Mouse (Mus musculus) myocyte (in vitro differentiated cells): Measurements from ENCODE around the gene Cript. TPM values are rescaled to one million over a fixed set of nuclear protein-coding genes. Genes with fewer than 3 reads are reported as not detected.

Experiments used
- H3K27me3 ChIP-seq: one replicate; pipeline ENCODE4 v1.6.1; 2011; ENCODE audit not compliant: control insufficient read depth, insufficient read depth, insufficient read length
- H3K36me3 ChIP-seq: one replicate; pipeline ENCODE4 v1.6.1; 2011; ENCODE audit not compliant: control insufficient read depth, insufficient read depth
- H3K4me2 ChIP-seq: one replicate; pipeline ENCODE4 v1.6.1; 2011; ENCODE audit warnings: low read depth, control low read depth
- H3K4me3 ChIP-seq: one replicate; pipeline ENCODE4 v1.5.1; 2011; ENCODE audit warnings: mild to moderate bottlenecking, control low read depth, moderate library complexity
- H3K79me2 ChIP-seq: one replicate; pipeline ENCODE4 v1.6.1; 2011; ENCODE audit not compliant: control insufficient read depth, insufficient read depth
- H3ac ChIP-seq: one replicate; pipeline ENCODE4 v1.6.1; 2011; ENCODE audit not compliant: control insufficient read depth, insufficient read length
- CEBPB ChIP-seq: IDR thresholded peaks from 2 replicates; pipeline ENCODE4 v1.6.1; 2011; ENCODE audit warnings: mild to moderate bottlenecking, moderate library complexity; ENCODE audit not compliant: poor library complexity, insufficient read depth, severe bottlenecking
- E2F4 ChIP-seq: IDR thresholded peaks from one replicate; pipeline ENCODE4 v1.6.1; 2011; ENCODE audit warnings: mild to moderate bottlenecking, control low read depth, moderate library complexity; ENCODE audit not compliant: insufficient read depth
- MAX ChIP-seq: IDR thresholded peaks from one replicate; pipeline ENCODE4 v1.6.1; 2011; ENCODE audit warnings: low read depth, mild to moderate bottlenecking, control low read depth
- MYOD1 ChIP-seq, 3 experiments: IDR thresholded peaks; one replicate each; pipeline ENCODE4 v1.6.1; 2011; ENCODE audit warnings: control low read depth in 2 of 3, low read depth in 2 of 3, mild to moderate bottlenecking in 2 of 3, moderate library complexity in 1 of 3; ENCODE audit not compliant: insufficient read length in 2 of 3, control insufficient read depth in 1 of 3
- MYOG ChIP-seq, 3 experiments: IDR thresholded peaks; one replicate each; pipeline ENCODE4 v1.6.1; 2011; ENCODE audit warnings: control low read depth in 2 of 3, low read depth in 2 of 3, mild to moderate bottlenecking in 2 of 3; ENCODE audit not compliant: insufficient read length in 2 of 3, control insufficient read depth in 1 of 3, insufficient read depth in 1 of 3
- POLR2A ChIP-seq: IDR thresholded peaks from one replicate; pipeline ENCODE4 v1.6.1; 2011; ENCODE audit warnings: low read depth, mild to moderate bottlenecking, control low read depth, moderate library complexity; ENCODE audit not compliant: insufficient read length
- POLR2AphosphoS2 ChIP-seq: IDR thresholded peaks from one replicate; pipeline ENCODE4 v1.6.1; 2011; ENCODE audit warnings: low read depth, control low read depth; ENCODE audit not compliant: insufficient read length
- REST ChIP-seq: IDR thresholded peaks from one replicate; pipeline ENCODE4 v1.6.1; 2011; ENCODE audit warnings: mild to moderate bottlenecking, control low read depth, moderate library complexity; ENCODE audit not compliant: insufficient read depth, insufficient read length
- SRF ChIP-seq: IDR thresholded peaks from one replicate; pipeline ENCODE4 v1.6.1; 2011; ENCODE audit warnings: low read depth; ENCODE audit not compliant: control insufficient read depth, insufficient read length
- TCF12 ChIP-seq: IDR thresholded peaks from one replicate; pipeline ENCODE4 v1.6.1; 2011; ENCODE audit warnings: mild to moderate bottlenecking, control low read depth; ENCODE audit not compliant: poor library complexity, insufficient read depth, severe bottlenecking
- TCF3 ChIP-seq: IDR thresholded peaks from one replicate; pipeline ENCODE4 v1.6.1; 2011; ENCODE audit warnings: low read depth, control low read depth; ENCODE audit not compliant: insufficient read length
- USF1 ChIP-seq: IDR thresholded peaks from one replicate; pipeline ENCODE4 v1.6.1; 2011; ENCODE audit warnings: low read depth, mild to moderate bottlenecking, control low read depth, moderate library complexity
- polyA plus RNA-seq: library from polyadenylated mRNA; unstranded; fragments of >200 nt; fragmentation: generic; extraction: Trizol; gene quantifications from one replicate; pipeline ENCODE4 v1.2.1, GENCODE M21; 2012; ENCODE audit warnings: missing spikeins

Cript gene
- polyA plus RNA-seq, 1 experiment, result 49.1 TPM

- H3K4me3 ChIP-seq, result no peak overlapping the region
- H3ac ChIP-seq, result no peak overlapping the region
- H3K27me3 ChIP-seq, result no peaks in the 10 kb centered on the region
- TF ChIP-seq POLR2A (no peak), POLR2AphosphoS2 (no peak), MYOD1 (IDR thresholded peaks at IDR 0.05; ENCODE audit: control insufficient read depth in 1 of 3, insufficient read length in 2 of 3, low read depth in 2 of 3) (no peak), TCF12 (no peak), USF1 (no peak), MYOG (IDR thresholded peaks at IDR 0.05; ENCODE audit: control insufficient read depth in 1 of 3, insufficient read depth in 1 of 3, insufficient read length in 2 of 3, low read depth in 2 of 3) (no peak), CEBPB (no peak), TCF3 (no peak), MAX (no peak)
- H3K36me3 ChIP-seq, result peaks cover 7% of the 10 kb centered on the region
- H3K79me2 ChIP-seq, result peaks cover 48% of the 10 kb centered on the region
- peak overlapping the region; percentile 2 for H3K4me2 ChIP-seq
Observed at GRCm38 (mm10) chr17:86988161-86988560, 37.2 kb upstream of the Cript start.

GRCm38 (mm10) chr17:86988601-86989184, 36.7 kb upstream of the Cript start:
- Histone ChIP-seq H3K79me2 (peaks cover 48% of the 10 kb centered on the region), H3K4me3 (no peak overlapping the region)

GRCm38 (mm10) chr17:86991306-86991705, 34.0 kb upstream of the Cript start:
- no peak overlapping the region for H3K4me2 ChIP-seq
- no peaks in the 10 kb centered on the region for H3K27me3 ChIP-seq
- no peak overlapping the region for H3ac ChIP-seq
- no peak overlapping the region for H3K4me3 ChIP-seq
- TF ChIP-seq TCF3 (no peak), POLR2AphosphoS2 (no peak), TCF12 (no peak)
- H3K79me2 ChIP-seq, result peaks cover 42% of the 10 kb centered on the region
- peaks cover 23% of the 10 kb centered on the region for H3K36me3 ChIP-seq

More at GRCm38 (mm10) chr17:86988601-86989184, 36.7 kb upstream of the Cript start:
- TF ChIP-seq POLR2A, result no peak
- peak in 2 of 3 experiments; percentile 87 to 100 for TF ChIP-seq MYOG (IDR thresholded peaks at IDR 0.05; ENCODE audit: control insufficient read depth in 1 of 3, insufficient read depth in 1 of 3, insufficient read length in 2 of 3, low read depth in 2 of 3)
- TF ChIP-seq MAX, result no peak
- TF ChIP-seq USF1, result no peak
- no peak for TF ChIP-seq REST
- TF ChIP-seq E2F4, result no peak
- TF ChIP-seq MYOD1 (IDR thresholded peaks at IDR 0.05; ENCODE audit: control insufficient read depth in 1 of 3, insufficient read length in 2 of 3, low read depth in 2 of 3), result peak; percentile 75 to 98 (median 87)
- no peak for TF ChIP-seq CEBPB
- TF ChIP-seq POLR2AphosphoS2, result peak; percentile 47
- peak; percentile 95 for TF ChIP-seq TCF12
- TF ChIP-seq TCF3, result peak; percentile 61
- no peak for TF ChIP-seq SRF
- H3K4me2 ChIP-seq, result peak overlapping the region; percentile 63
- no peak overlapping the region for H3ac ChIP-seq
- no peaks in the 10 kb centered on the region for H3K27me3 ChIP-seq
- H3K36me3 ChIP-seq, result peaks cover 7% of the 10 kb centered on the region

- H3K4me3 ChIP-seq, result no peak overlapping the region
- no peak overlapping the region for H3K4me2 ChIP-seq
- peaks cover 17% of the 10 kb centered on the region for H3K79me2 ChIP-seq
- H3K36me3 ChIP-seq, result peaks cover 46% of the 10 kb centered on the region
- H3ac ChIP-seq, result no peak overlapping the region
- H3K27me3 ChIP-seq, result no peaks in the 10 kb centered on the region
- TF ChIP-seq POLR2A, result no peak
- TF ChIP-seq MYOG (IDR thresholded peaks at IDR 0.05; ENCODE audit: control insufficient read depth in 1 of 3, insufficient read depth in 1 of 3, insufficient read length in 2 of 3, low read depth in 2 of 3), result no peak
- TF ChIP-seq USF1, result no peak
- TF ChIP-seq E2F4, result no peak
- no peak for TF ChIP-seq TCF12
- TF ChIP-seq MYOD1 (IDR thresholded peaks at IDR 0.05; ENCODE audit: control insufficient read depth in 1 of 3, insufficient read length in 2 of 3, low read depth in 2 of 3), result no peak
- TF ChIP-seq MAX, result no peak
- no peak for TF ChIP-seq POLR2AphosphoS2
- TF ChIP-seq CEBPB, result no peak
- no peak for TF ChIP-seq TCF3
Observed at GRCm38 (mm10) chr17:86997323-86997722, 28.0 kb upstream of the Cript start.

GRCm38 (mm10) chr17:87008950-87009349, 16.4 kb upstream of the Cript start:
- H3ac ChIP-seq, result no peak overlapping the region
- no peaks in the 10 kb centered on the region for H3K27me3 ChIP-seq
- no peak overlapping the region for H3K4me3 ChIP-seq
- H3K79me2 ChIP-seq, result no peaks in the 10 kb centered on the region
- TF ChIP-seq MAX (no peak), MYOG (IDR thresholded peaks at IDR 0.05; ENCODE audit: control insufficient read depth in 1 of 3, insufficient read depth in 1 of 3, insufficient read length in 2 of 3, low read depth in 2 of 3) (no peak), MYOD1 (IDR thresholded peaks at IDR 0.05; ENCODE audit: control insufficient read depth in 1 of 3, insufficient read length in 2 of 3, low read depth in 2 of 3) (no peak), CEBPB (no peak), POLR2A (no peak), SRF (no peak), E2F4 (no peak), TCF3 (no peak), USF1 (no peak), POLR2AphosphoS2 (no peak), TCF12 (no peak), REST (no peak)
- peaks cover 19% of the 10 kb centered on the region for H3K36me3 ChIP-seq
- H3K4me2 ChIP-seq, result no peak overlapping the region
